Mouse (Mus musculus): ENCODE data around the gene Tmem8b. TPM values are rescaled to one million over a fixed set of nuclear protein-coding genes. Genes with fewer than 3 reads are reported as not detected.

Tmem8b gene
- total RNA-seq, 4 experiments from 2014 or later: 56.5 to 59.6 (median 57.4) TPM

DNA sequence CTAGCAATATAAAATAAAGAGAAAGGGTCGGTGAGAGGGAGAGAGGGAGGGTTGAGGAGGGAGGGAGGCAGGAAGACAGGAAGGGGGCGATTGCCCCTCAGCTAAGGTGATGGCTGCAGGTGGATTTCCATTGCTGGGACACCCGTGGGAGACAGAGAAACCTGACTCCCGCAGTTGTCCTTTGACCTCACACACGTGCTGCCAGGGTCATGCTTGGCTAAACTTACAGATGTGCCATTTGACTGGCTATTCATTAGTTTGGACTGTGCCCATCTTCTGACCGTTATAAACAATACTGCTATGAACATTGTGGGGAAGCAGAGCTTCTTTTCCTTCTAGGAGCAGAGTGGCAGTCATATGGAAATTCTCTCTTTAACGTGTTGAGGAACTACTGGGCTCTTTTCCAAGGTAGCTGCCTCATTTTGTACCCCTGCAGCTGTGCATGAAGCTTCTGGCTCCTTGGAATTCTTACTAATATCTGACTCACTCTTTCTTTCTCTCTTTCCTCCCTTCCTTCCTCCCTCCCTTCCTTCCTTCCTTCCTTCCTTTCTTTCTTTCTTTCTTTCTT lies 45.0 kb downstream of the Tmem8b start:
- DNase-seq (ENCODE audit: low spot score in 2 of 2): no peak

DNA sequence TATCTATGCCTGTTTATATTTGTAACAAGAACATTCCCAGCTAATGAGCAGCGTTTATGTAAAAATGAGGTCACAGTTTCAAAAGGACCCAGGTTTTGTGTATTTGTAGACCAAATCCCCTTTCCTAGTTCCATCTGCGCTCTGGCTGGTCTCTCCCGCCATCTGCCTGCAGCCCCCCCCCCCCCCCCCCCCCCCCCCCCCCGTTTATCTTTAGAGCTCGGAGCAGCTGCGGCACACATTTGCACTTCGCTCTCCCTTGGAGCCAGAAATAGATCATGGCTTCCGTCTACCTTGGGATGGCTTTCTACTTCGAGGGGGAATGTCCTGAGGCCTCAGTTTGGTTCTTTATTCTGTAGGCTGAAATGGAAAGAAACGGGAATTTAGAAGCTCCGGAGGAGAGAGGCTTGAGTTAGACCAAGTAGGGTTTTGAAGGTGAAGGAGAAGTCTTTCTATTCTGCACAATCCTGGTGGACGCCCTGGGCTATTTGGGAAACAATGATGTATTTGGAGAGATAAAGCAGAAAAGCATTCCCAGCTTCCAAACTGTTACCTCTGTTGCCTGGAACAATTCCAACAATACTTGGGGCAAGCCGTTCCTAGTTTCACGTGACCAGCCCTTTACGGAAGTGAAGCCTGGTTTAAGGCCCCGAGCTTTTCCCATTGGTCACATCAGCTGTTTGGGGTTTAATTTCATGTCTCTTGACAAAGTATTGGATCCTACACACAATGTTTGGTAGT lies 51.9 kb downstream of the Tmem8b start:
- no peak for DNase-seq (ENCODE audit: low spot score in 2 of 2)

DNA sequence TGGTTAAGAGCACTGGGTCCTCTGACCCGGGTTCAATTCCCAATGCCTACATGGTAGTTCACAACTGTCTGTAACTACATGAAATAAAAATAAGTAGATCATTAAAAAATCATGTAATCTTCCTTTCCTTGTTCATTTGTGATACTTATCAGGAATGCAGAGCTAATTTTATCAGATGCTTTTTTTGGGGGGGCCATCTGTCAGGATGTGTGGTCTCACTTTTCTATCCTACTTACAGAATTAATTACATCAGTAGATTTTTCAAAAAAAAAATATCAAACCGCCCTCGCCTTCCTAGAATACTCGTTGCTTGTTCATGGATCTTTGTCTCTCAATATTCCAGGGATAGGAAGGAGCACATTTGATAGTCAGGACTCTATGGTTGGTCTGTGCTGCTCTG lies 53.4 kb downstream of the Tmem8b start:
- no peak for DNase-seq (ENCODE audit: low spot score in 2 of 2)

DNA sequence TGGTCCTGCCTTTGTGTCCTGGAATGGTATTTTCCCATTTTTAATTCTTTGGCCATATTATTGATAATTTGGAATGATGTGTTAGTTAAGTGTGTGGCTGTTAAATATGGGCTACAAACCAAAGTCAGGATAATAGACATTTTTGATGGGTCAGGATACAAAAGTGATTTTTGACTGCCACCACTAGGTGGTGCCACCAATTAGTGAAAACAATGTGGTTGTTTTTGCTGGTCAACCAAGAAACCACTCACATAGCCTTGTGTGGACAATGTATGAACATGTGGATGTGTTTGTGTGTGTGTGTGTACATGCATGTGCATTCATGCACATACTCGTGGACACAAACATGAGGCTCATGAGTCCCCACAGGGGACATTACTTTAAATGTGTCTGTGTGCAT lies 56.0 kb downstream of the Tmem8b start:
- no peak for DNase-seq (ENCODE audit: low spot score in 2 of 2)

DNA sequence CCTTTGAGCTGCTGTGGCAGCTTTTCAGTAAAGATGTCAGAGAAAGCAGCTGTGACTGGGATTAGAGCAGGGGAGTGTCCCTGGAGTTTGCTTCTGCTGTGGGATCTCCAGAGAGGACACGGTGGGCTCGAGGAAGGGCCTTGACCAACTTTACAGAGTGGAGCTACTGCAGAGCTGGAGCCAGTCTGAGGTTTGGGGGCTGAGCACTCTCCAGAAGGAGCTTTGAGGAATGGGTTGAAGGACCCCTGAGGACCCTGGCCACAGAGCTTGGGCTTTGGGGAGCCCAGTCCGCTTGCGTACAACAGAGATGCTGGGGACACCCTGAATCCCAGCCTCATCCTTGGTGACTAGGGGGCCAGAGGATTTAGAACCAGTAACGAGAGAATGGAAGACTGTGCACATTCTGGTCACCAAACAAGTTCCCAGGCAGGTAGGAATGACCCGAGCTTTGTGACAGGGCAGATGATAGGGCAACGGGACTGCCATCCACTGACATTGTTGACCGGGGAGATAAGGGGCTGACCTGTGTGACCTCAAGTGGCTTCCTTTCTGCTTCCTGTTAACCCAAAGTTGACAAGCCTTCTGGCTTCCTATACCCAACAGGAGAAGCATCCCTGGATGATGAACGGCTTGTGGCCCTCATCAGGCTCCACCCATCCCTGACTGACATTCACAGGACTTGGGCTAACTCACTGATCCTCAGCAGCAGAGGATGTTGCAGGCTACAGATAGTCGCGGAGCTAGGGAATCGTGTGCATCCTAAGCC lies 57.6 kb downstream of the Tmem8b start:
- no peak for DNase-seq (ENCODE audit: low spot score in 2 of 2)

DNA sequence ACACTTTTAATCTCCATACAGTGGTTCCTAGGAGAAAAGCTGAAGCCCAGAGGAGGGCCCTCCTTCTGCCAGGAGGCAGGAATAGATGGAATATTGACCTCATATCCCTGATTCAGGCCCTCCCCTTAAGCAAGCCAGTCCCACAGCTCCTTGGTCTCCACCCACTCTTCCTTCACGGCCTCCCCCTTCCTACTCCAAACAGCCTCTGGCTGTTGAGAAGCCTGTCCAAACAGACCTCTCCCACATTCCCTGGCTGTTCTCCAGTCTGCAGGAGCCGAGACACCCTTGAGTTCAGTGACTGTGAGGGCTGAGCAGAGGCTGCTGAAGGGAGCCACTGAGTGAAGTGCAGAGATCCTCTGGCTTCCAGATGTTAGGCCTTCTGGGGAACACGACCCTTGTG lies 58.2 kb downstream of the Tmem8b start, which contains the start of gene Hrct1:
TSS of gene Hrct1 (plus strand) at position 194 of the 400 bp plus-strand sequence.
- DNase-seq (ENCODE audit: low spot score in 2 of 2): no peak

DNA sequence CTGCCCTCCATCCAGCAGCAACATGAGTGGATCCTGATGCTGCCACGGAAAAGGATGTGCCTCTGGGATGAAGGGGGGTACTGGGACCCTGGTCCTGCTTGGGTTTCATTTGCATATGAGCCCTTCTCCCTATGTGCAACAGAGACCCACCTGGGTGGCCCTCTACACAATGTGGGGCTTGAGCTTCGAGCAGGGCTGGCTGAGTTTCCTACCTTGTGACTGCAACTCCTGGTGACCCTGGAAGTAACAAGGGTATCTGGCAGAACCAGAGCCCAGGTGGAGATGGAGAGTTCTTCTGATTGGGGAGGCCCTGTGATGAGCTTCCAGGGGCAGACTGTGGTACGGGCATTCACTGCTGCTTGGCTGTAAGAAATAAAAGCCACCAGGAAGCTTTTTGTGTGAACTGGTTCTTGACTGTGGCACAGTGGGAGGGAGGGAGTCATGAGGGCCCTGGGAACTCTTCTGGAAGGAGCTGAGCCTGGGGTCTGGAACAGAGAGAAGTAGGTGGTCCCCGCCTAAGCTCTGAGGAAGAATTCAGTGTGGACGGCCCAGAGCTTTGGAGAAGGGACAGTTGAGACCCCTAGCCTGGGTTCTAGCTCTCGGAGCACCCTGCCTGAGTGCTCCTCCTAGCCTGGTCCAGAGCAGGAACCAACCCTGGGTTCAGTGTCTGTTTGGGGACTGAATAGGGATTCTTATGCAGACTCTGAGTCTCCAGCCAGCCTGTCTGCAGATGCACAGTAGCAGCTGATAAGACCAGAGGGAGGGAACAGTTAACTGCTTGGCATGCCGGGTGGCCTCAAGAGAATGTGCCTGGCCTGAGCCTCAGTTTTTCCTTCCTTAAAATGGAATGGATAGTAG lies 59.2 kb downstream of the Tmem8b start:
- DNase-seq (ENCODE audit: low spot score in 2 of 2): no peak

DNA sequence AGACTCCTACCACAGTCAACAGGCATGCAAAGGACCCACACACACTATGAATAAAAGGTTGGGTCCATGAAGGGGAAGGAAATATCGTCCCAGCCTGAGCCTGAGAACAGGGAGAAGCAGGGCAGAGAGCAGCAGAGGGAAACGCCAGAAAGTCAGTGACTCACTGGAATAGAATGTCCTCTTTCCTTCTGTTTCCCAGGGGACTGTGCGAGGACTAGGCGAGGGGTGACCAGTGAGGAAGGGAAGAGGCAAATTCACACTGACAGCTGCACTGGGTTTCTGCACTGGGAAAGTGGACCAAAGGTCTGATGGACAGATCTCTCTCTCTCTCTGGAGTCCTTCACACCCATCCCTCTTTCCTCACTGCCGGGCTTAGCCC lies 59.8 kb downstream of the Tmem8b start:
- DNase-seq (ENCODE audit: low spot score in 2 of 2): no peak

DNA sequence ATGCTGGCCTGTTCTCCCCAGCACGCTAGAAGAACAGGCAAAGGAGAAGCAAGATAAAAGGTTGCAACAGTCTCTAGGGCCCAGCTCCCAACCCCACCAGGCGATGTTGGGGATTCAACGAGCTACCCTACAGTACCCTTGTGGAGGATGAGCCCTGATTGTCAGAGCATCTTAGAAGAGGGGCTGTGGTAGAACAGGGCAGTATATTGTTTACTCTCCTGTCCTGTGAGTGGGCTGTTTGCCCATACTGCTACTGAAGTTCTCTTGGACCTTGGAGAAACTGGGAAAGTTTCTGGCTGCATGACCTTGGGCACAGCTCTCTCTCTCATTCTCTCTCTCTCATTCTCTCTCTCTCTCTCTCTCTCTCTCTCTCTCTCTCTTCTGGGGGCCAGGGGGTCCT lies 60.4 kb downstream of the Tmem8b start:
- no peak for DNase-seq (ENCODE audit: low spot score in 2 of 2)

DNA sequence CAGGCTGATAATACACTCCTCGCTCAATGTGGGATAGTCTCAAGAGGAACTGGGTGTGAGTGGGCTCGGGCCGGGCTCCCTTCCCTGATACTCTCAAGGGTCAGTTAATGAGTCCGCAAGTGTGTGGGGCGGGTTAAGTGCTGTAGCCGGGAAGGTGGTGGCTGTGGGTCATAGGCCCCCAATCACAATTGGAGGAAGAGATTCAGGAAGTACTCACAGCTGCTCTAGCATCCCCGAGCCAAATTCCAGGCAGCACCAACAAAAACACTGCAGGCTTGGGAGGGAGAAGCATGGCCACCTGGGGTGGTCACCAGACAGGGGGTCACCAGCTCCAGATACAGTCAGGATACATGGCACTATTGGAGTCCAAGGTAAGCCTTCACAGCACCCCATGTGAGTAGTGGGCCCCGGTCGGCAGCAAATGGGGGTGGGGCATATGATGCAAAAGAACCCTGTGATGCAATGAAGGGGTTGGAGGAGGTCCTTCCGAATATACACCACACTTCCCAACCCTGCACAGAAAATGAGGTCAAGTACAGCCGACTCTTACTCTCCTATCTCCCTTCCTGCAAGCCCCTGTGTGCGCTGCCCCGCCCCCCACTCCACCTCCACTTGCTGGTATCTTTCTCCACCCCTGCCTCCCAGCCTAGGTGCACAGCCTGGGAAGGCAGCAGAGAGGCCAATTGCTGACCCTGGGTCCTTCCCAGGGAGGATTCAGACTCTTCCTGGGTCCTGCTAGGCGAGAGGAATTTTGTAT lies 61.2 kb downstream of the Tmem8b start, which contains the start of gene Spaar:
TSS of gene Spaar (plus strand) at position 241 of the 757 bp plus-strand sequence.
- no peak for DNase-seq (ENCODE audit: low spot score in 2 of 2)

DNA sequence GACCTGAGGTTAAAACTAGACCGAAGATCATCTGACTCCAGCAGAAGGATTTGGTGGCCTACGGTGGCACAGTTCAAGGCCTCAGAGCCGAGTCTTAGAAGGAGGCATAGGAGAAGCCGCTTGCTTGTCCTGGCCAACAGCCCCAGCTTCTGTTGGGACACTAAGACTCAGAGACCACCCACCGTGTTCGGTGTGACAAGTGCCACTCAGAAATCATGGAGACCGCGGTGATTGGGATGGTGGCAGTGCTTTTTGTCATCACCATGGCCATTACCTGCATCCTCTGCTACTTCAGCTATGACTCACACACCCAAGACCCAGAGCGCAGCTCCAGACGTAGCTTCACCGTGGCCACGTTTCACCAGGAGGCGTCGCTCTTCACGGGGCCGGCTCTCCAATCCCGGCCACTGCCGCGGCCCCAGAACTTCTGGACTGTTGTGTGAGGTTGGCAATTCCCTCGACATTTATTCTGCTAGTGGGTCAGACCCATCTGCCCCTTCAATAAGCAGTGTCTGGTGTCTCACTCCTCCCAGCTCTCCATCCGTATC lies 62.1 kb downstream of the Tmem8b start:
- no peak for DNase-seq (ENCODE audit: low spot score in 2 of 2)

DNA sequence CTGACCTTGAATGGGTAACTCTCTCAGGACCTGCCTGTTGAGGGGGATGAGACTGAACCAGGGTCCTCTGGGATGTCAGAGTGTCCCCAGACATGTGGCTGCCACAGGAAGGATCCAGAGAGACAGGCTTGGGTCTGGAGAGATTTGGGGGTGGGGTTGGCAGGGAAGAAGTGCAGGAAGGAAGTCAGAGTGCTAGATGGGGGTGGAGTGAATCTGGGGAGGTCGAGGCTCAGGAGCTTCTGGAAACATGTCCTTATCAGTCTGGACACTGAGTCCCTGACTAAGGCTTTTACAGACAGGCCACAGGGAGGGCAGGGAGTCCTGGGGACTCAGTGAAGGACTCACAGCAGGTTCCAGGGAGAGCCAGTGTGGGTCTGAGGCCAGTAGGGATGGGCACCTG lies 63.4 kb downstream of the Tmem8b start:
- DNase-seq (ENCODE audit: low spot score in 2 of 2): no peak

DNA sequence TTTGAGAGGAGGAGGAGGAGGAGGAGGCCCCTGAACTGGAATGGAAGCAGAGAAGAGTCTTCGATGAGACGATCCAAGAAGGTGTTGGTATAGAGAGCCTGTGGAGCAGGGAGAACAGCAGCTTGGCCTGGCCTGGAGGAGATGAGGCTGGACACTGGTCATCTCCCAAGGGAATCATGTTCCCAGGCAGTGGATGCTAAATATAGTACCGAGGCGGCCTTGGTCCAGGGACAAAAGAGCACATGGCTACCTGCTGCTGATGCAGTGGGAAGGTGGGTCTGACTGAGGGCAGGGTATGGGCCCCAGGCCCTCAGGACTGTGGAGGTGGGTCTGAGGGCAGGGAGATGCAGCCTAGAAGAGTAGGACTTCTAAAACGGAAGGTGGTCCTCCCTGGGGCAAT lies 64.4 kb downstream of the Tmem8b start:
- DNase-seq (ENCODE audit: low spot score in 2 of 2): no peak

DNA sequence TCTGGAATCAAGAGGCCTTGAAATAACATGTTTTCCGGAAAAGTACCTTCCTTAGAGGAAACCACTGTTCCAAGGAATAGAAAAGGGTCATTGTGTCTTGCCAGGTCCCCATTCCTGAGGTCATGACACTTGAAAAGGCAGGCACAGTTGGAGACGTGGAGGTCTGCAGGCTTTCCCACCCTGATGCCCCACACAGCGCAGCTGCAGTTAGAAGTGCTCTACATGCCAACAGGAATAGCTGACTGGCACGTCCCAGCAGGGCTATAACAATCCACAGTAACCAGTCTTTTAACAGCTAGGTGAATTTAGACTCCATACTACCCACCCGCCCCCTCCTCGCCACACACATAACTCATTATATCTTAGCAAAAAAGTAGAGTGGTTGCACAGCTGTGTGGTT lies 68.4 kb downstream of the Tmem8b start:
- no peak for DNase-seq (ENCODE audit: low spot score in 2 of 2)

DNA sequence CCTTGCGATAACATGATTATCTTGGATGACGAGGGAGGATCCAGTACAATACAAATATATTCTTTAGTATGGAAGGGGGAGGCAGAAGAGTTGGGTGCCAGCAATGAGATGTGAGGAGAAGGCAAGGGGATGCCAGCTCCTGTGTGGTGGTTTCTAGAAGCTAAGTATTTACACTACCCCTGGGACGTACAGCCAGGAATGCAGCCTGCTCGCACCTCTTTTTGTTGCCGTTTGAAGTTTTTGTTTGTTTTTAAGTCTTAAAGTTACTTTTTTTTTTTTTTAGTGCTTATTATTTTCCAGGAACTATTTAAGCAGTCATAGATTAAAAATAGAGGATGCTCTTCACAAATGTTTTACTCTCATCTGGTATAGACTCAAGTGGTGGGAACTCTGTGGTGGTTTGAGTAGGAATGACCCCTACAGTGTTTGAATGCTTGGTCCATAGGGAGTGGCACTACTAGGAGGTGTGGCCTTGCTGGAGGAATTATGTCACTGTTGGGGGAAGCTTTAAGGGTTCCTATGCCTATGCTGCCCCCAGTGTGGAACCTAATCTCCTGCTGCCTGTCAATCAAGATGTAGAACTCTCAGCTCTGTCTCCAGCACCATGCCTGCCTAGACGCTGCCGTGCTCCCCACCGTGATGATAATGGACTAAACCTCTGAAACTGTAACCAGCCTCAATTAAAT lies 70.4 kb downstream of the Tmem8b start:
- no peak for DNase-seq (ENCODE audit: low spot score in 2 of 2)

DNA sequence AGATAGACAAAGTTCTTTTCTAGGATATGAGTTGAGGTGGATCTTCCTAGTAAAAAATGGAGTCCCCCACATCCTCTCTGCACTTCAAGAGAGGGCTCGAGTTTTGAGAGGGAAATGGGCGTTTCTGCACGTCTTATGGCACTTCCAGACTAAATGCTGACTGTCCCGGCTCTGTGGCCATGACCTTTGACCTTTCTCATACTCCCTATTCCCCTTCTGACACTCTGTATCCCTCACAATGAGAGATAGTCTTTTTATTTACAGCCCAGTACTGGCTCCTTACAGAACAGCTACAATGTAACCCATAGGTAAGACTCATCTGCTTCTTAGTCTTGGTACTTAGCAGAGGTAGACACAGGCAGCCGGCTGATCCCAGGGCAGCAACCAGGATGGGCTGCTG lies 72.8 kb downstream of the Tmem8b start:
- no peak for DNase-seq (ENCODE audit: low spot score in 2 of 2)
